Mouse (Mus musculus) hematopoietic stem cell, adult 5-6 weeks (primary cell): Measurements from ENCODE around the gene Gnl3. TPM values are rescaled to one million over a fixed set of nuclear protein-coding genes. Genes with fewer than 3 reads are reported as not detected.

ENCODE experiments used
- ATAC-seq, 2 experiments: fragments of 125-278 bp in 1 of 2; replicated peaks in 1 of 2; 2 replicates each; pipeline ENCODE4 v1.8.0; 2016 to 2017; ENCODE audit warnings: inconsistent platforms in 2 of 2, mild to moderate bottlenecking in 2 of 2, moderate number of reproducible peaks in 2 of 2, low read depth in 1 of 2, moderate TSS enrichment in 1 of 2; ENCODE audit not compliant: low FRiP score in 2 of 2, poor library complexity in 2 of 2, severe bottlenecking in 2 of 2, insufficient read depth in 1 of 2, low TSS enrichment in 1 of 2
- total RNA-seq: library from RNA; stranded (forward); fragments of 172-1452, 232-1000 nt; gene quantifications from 2 replicates; pipeline ENCODE4 v1.2.3, GENCODE M21; 2017

Gnl3 gene
- total RNA-seq = 347 and 449 TPM in 2 replicates

DNA sequence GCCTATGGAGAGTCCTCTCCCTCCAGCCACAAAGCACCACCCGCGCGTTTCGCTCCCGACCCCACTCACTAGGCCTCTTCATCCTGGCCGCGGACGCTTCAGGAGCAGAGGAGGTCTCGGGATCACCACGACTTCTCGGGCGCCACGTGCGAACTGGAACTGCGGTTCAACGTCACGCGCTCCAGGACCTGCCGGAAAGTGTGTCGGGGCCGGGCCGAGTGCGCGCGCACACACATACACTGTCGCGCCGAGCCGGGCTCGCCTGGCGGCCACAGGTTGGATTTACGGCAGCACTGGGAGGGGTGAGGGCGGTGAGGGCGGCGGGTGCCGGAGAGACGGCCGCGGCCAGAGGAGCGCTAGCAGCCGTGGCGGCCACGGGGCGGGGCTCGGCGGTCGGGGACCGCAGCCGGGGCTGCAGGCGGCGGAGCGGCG lies at the start of gene Gnl3, which contains the start of gene Pbrm1:
Gene Gnl3, minus strand, starts transcription at position 293 of the 432 bp plus-strand sequence.
Gene Pbrm1, plus strand, starts transcription at position 279 of the 432 bp plus-strand sequence.
- peak; percentile 82 to 89 for ATAC-seq

DNA sequence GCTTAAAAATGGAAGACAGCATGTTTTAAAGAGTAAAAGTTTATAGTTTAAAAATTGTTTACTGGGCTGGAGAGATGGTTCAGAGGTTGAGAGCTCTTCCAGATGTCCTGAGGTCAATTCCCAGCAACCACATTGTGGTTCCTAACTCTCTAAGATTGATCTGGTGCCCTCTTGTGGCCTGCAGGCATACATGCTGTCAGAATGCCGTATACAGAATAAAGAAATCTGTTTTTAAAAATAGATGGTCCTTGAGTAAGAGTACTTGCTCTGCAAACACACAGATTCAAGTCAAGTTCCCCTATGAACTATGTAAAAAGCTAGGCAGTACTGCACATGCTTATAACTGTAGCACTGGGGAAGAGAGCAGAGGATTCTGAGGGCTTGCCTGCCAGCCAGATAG lies 43.3 kb upstream of the Gnl3 start:
- no peak for ATAC-seq

DNA sequence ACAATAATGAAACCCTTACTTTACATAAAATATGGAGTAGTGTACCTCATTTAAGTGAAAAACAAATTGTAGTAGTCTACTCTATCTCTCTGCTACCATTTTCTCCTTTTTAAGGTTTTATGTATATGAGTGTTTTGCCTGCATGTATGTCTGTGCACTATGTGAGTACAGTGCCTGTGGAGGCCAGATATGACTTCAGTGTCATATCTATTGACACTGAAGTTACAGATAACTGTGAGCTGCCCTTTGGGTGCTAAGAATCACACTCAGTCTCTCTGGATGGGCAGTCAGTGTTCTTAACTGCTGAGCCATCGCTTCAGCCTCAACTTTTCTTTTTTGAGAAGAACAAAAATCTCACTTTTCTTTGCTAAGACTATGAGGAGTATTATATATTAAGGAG lies 26.9 kb upstream of the Gnl3 start:
- no peak; a peak in 1 of 4 replicates for ATAC-seq

DNA sequence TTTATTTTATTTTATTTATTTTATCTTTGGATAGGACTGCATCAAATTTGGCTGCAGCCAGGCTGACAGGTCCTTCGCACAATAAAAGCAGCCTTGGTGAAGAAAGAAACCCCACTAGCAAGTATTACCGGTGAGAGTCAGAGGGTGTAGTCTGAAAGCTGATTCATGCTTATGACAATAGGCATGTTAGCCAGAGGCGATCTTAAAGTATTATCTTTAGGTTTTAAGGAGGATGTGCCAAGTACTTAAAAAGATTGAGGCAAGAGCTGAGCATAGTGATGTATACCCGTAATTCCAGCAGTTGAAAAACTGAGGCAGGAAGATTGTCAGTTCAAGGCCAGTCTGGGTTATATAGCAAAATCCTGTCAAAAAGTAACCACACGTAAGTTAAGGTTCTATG lies 26.3 kb upstream of the Gnl3 start:
- no peak for ATAC-seq

DNA sequence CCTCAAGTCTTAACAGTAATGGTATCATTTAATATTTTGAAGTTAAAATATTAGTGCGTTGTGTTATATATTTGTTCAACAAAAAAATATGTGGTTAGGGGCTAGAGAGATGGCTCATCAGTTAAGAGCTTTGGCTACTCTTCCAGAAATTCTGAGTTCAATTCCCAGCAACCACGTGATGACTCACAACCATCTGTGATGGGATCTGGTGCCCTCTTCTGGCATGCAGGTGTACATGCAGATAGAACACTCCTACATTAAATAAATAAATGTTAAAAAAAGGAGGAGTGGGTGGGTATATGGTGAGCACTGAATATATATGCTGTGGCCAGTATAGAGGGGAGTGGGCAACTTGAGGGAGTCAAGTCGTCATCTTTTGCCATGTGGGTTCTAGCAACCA lies 6.8 kb upstream of the Gnl3 start:
- ATAC-seq = no peak

DNA sequence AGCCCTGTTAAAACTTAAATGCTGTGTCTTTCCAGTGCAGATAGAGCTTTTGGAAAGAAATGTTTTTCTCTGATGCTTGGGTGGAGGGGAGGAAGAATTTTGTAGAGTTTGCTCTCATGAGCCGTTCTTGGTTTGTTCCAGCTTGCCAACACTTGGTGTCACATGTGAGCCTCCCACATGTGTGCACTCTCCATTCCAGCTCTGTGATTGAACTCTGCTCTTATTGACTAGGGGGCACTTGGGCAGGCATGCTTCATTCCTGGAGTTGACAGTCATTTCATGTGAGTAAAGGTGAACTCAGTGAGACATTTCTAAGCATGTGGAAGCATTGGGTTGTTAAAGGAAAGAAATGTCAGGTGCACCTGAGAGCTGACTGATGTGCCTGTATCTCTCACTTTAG lies 3.6 kb upstream of the Gnl3 start:
- ATAC-seq = no peak

DNA sequence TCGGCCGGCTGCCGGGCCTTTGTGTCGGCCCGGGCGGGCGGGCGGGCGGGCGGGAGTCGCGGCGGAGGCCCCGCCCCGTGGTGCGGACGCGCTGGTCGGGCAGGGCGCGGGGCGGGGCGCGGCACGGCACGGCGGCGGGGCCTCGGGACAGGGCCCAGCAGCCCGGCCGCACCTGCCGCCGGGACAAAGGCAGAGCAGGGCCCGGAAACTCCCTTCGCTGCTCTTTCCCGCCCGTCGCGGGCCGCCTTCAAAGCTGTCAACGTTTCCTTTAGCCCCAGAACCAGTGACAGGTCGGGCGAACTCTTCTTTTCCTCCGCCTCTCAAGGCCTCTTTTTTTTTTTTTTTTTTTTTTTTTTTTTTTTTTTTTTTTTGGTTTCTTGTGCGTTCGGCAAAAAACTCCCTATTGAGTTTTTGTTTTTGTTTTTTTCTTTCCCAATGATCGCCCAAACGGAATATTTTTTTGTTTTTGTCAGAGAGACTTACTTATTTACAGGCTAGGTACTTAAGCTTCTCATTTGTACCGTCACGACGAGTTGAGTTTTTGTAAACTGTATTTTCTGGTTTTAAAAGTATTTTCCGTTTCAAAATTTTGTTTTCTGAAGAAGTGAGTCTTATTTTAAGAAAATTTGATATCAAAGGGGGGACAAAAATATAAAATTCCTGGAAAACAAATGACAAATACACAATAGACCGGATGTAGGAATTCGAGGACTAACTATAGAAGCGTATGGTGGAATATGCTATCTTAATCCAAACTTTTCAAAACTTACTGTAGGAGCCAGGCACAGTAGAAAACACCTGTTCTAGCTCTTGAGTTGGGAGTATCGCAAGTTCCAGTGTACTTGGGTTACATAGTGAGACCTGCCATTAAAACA lies 616 bp upstream of the Gnl3 start:
- ATAC-seq = peak; percentile 65 to 73; a peak in 3 of 4 replicates

DNA sequence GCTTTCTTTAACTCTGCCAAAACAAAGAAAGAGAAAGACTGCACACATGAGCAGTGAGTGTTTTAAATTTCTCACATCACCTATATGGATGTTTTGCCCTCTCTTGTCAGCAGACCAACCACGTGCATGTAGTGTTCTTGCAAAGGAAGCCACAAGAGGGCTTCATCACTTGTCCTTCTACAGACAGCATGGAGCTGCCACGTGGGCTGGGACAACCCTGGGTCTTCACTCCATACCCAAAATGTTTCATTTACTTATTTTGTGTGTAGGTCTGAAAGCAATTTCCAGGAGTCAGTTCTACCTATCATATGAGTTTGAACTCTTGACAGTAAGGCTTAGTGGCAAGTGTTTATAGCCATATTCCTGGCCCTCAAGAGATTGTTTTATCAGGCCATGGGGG lies 1.1 kb downstream of the Gnl3 start:
- peak; percentile 34 to 41; a peak in 1 of 4 replicates for ATAC-seq

DNA sequence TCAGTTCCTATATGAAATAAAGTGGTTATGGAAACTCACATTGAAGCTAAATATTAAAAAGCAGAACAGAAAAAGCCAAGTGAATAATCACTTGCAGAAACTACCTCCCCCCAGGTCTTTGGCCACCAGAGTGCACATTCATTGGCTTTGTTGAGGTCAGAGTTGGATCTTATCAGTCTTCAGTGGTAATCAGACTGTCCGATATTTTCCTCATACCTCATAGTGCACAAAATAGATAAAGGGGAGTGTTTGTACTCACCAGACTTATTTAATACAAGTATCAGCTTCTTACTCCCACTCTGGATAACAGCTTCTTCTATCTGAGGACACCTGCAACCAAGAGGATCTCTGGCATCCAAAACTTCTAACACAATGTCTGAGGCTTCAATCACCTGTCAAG lies 2.9 kb downstream of the Gnl3 start:
- ATAC-seq = no peak

DNA sequence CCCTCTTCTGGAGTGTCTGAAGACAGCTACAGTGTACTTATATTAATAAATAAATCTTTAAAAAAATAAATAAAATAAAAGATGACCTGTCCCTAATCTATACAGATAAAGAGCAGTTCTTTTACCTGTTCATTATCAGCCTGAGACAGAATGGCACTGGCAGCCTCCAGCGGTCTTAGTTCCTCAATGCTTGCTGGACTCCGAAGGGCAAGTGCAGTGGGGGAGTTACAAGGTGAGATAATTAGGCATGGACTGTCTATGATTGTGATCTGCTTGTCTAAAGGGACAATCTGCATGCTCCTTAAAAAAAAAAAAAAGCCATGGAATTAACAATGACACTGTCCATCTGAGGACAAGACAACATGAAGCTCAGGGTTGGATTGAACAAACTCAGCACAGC lies 5.0 kb downstream of the Gnl3 start:
- no peak for ATAC-seq

DNA sequence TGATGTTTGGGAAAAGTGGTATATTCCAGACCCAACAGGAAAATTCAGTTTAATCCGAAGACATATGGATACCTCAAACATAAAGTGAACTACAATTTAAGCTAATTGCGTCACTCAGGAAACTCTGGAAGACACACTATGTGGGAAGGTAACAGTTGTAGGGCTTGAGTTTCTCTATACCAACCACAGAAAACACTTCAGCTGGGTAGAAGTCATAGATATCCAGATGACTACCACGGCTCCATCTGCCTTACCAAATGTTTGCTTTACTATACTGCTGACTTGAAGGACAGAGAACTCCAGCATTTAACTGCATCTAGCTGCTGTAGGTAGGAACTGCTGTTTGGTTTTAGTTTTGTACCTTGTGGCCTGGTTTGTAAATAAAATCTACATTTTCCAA lies 7.4 kb downstream of the Gnl3 start:
- no peak for ATAC-seq

DNA sequence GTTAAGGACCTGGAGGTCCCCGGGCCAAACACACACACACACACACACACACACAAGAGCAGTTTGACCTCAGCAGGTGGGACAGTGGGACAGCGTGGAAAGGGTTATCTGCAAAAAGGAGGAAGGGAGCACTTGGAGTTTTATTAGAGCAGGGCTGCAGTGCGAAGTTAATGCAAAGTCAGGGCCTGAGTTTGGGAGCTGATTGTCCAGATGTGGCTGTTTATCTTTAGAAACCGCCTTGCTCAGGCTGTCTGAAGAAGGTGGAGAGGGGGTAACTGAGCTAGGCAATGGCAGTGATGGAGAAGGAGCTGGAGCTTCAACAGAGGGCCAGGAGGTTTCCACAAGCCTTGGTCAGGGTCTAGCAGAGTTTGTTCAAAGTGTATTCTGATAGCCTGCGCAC lies 12.2 kb downstream of the Gnl3 start:
- no peak for ATAC-seq

DNA sequence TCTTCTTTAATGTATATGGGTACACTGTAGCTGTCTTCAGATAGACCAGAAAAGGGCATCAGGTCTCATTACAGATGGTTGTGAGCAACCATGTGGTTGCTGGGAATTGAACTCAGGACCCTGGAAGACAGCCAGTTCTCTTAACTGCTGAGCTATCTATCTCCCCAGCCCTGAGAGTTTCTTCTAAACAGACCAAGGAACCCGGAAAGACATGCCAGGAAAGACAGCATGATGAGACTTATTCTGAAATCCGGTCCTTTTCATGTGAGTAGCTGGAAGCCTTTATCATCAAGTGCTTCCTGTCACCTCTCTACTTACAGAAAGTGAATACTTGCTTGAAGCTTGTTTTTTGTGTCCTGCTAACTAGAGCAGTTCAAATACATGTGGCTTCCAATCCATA lies 14.4 kb downstream of the Gnl3 start:
- no peak for ATAC-seq

DNA sequence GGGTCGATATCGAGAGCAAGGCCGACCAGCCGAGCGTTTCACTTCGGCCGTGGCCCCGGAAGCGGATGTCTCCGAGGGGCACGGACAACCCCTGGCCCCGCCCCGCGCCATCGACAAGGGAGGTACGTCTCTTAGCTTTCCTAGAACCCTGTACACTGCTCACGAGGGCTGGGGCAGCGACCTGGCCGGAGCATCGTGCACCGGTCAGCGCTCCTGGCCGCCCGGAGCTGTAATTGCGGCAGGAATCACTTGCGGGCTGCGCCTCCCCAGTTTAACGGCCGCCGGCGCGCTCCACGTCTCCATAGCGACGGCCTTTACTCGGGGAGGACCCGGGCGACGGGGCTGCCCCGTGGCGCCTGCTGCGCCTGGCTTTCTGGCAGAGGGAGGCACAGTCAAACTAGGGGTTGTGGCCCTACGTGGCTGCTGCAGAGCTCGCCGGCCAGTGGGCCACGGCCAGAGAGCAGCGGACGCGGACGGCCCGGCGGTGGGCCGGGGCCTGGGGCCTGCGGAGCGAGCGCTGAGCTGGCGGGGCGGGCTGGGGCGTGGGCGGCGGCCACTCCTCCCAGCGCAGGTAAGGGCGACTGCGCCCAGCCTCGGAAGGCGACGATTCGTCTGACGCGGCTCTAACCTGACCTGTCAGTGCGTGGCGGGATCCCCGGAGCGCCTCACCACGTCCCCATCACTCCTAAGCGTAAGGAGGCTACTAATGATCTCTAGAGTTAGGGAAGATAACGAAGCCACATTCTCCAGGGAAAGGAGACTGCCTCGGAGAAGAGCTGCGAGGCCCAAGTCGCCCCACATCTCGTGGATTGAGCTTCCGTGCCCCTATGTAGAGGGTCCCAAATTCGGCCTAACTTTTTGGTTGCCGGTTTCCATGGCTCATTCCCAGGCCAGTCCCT lies 17.4 kb downstream of the Gnl3 start, which contains the start of the genes Glt8d1 and Spcs1:
Gene Glt8d1, plus strand, starts transcription at position 94 of the 899 bp plus-strand sequence.
Gene Spcs1, minus strand, starts transcription at position 366 of the 899 bp plus-strand sequence.
- ATAC-seq = peak; percentile 75 to 84

DNA sequence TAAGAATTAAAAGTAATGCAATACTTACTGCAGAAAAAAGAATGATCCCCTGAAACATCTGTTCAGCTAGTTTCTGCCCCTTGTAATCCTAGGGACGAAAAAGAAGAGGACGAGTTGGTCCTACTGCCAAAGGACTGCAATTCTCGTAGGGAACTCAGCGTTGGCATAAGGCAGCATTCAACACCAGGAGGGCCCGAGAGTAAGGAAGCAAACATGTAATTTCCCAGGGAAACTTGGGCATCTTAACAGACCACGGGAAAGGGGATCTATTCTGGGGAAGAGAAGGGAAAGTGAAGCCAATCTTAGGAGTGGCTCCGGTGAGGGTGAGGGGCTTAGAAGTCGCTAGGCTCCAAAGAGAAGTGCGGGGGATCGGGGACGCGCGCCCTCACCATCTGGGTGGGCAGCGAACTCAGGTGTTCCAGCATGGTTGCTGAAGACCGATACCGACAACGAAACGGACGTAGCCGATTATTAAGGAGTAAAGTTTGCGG lies 18.1 kb downstream of the Gnl3 start:
- 0 out of 4 replicates have a peak, but pooled peaks of 1 of the 2 experiments have one; percentile 12 for ATAC-seq

DNA sequence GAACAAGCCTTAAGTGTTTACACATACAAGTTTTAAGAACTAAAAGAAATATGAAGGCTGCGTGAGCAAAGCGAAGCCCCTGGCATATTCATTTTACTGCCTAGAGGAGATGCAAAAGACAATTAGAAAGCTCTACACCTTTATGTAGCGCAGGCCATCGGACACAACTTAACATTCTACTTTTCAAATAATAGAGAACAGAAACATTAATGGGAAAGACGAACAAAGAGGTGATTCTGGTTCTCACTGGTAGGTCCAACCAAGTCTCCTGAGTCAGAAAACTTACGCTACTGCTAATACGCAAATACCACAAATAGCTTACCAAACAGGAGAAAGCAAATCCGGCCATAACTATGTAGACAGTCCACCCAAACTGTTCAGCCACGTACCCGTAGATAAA lies 18.6 kb downstream of the Gnl3 start:
- no peak for ATAC-seq

DNA sequence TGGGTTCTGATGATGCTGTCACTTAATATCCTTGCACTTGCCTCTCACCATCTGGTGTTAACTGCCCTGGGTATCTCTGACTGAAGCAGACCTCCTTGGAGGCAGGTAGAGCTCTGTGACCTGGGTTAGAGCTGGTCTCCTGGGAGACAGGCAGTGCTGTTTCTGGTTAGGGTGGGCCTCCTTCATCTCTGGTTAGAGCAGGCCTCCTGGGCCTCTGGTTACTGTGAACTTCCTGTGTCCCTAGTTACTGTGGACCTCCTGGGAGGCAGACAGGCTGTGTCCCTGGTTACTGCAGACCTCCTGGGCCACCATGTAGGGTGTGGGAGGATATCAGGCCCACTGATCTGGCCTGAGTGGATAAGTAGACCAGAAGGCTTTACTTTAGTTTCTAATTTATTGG lies 22.5 kb downstream of the Gnl3 start:
- ATAC-seq = no peak

DNA sequence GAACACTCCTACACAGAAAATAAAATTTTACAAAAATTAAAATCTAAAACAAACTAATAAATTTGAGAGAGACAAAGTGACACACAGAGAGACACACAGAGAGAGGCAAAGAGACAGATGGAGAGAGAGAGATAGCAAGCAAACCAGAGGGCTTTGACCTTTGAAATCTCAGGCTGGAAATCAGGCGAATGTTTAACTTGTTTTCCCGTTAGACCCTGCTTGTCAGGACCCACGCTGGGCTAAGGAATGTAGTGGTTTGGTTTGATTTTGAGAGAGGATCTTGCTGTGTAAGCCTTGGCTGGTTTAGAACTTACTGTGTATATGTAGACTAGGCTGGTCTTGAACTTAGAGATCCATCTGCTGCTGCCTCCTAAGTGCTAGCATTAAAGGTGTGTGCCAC lies 42.7 kb downstream of the Gnl3 start:
- ATAC-seq = no peak
